Mouse (Mus musculus) lung, embryonic 15.5 days (tissue): ENCODE measurements around the gene Gapt. TPM values are rescaled to one million over a fixed set of nuclear protein-coding genes. Genes with fewer than 3 reads are reported as not detected.

ENCODE experiments used
- ATAC-seq: fragments of 200-750 bp; cut with Nextera tagmentation; 2 replicates; pipeline ENCODE4 v1.8.0; 2017; ENCODE audit warnings: moderate number of reproducible peaks, borderline replicate concordance; ENCODE audit not compliant: low FRiP score, low TSS enrichment; ENCODE audit errors: extremely low read depth
- H3K27ac ChIP-seq: fragments of 300-500 bp; sonication (generic); 2 replicates; pipeline ENCODE4 v1.5.1; 2015; ENCODE audit warnings: moderate library complexity, mild to moderate bottlenecking, inconsistent platforms
- H3K27me3 ChIP-seq: fragments of 300-500 bp; sonication (generic); 2 replicates; pipeline ENCODE4 v1.6.1; 2015; ENCODE audit warnings: inconsistent platforms
- H3K36me3 ChIP-seq: fragments of 300-500 bp; sonication (generic); 2 replicates; pipeline ENCODE4 v1.6.1; 2015; ENCODE audit warnings: inconsistent platforms
- H3K4me1 ChIP-seq: fragments of 300-500 bp; sonication (generic); 2 replicates; pipeline ENCODE4 v1.6.1; 2015; ENCODE audit warnings: inconsistent platforms
- H3K4me2 ChIP-seq: fragments of 300-500 bp; sonication (generic); 2 replicates; pipeline ENCODE4 v1.6.1; 2015; ENCODE audit warnings: inconsistent platforms, mild to moderate bottlenecking, moderate library complexity
- H3K4me3 ChIP-seq: fragments of 300-500 bp; sonication (generic); 2 replicates; pipeline ENCODE4 v1.5.1; 2015; ENCODE audit warnings: mild to moderate bottlenecking, inconsistent platforms
- H3K9ac ChIP-seq: fragments of 300-500 bp; sonication (generic); 2 replicates; pipeline ENCODE4 v1.6.1; 2015; ENCODE audit warnings: inconsistent platforms
- H3K9me3 ChIP-seq: fragments of 300-500 bp; sonication (generic); 2 replicates; pipeline ENCODE4 v1.6.1; 2016; ENCODE audit warnings: inconsistent platforms
- WGBS: fragments of 180-500 bp; shearing (Covaris S2); methylation state at CpG from one replicate; pipeline ENCODE4 v1.1.7; 2015; 5-methylcytosine and 5-hydroxymethylcytosine counted together
- polyA plus RNA-seq: library from polyadenylated mRNA; unstranded; fragments of >200 nt; fragmentation: Nextera tagmentation; extraction: Ambion mirVana; gene quantifications from 2 replicates; pipeline ENCODE4 v1.2.1, GENCODE M21; 2015

The Gapt gene
- polyA plus RNA-seq, 1 experiment from 2014 or later = 0.56 TPM

DNA sequence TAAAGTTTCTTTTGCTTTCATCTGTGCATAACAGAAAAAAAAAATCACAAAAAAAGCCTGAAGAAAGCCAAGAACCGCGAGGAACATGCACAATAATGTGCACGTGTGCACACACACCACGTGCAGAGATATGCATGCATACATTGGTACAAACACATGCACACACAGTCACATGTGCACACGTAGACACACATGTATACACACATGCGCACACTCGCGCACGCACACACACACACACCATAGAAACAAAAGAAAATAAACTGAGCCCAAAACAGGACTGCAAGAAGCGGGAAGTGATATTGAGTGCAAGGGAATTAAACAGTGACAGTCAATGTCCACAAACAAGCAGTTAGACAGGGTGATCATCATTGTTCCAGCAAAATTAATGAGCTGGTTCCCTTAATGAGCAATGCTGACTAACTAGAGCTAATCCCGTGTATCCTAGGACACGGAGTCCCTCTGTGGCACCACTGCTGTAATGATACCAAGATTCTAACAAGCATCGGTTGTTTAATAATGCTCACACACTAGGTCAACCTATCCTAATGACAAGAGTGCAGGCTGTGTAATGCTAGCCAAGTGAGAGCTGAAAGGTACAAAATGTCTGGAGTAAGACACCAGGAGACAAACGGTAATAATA, 23.9 kb downstream of the Gapt start:
- no peaks in the 10 kb centered on the region for H3K36me3 ChIP-seq
- H3K9me3 ChIP-seq = no peaks in the 10 kb centered on the region
- 83% methylated on average over 14 of the region's 14 CpGs for WGBS
- no peak overlapping the region for H3K4me2 ChIP-seq
- H3K4me1 ChIP-seq = no peaks in the 10 kb centered on the region
- H3K27me3 ChIP-seq = no peaks in the 10 kb centered on the region
- H3K9ac ChIP-seq = no peak overlapping the region
- ATAC-seq = no peak
- no peak overlapping the region for H3K27ac ChIP-seq
- no peak overlapping the region for H3K4me3 ChIP-seq

- 28% methylated on average over 4 of the region's 4 CpGs for WGBS
- Histone ChIP-seq H3K27ac (no peak overlapping the region), H3K9ac (no peak overlapping the region), H3K4me2 (no peak overlapping the region), H3K36me3 (no peaks in the 10 kb centered on the region), H3K27me3 (no peaks in the 10 kb centered on the region), H3K4me1 (no peaks in the 10 kb centered on the region), H3K4me3 (no peak overlapping the region), H3K9me3 (no peaks in the 10 kb centered on the region)
- ATAC-seq = no peak
These were observed 38.3 kb downstream of the Gapt start for GRCm38 (mm10) chr13:110318746-110319145.

DNA sequence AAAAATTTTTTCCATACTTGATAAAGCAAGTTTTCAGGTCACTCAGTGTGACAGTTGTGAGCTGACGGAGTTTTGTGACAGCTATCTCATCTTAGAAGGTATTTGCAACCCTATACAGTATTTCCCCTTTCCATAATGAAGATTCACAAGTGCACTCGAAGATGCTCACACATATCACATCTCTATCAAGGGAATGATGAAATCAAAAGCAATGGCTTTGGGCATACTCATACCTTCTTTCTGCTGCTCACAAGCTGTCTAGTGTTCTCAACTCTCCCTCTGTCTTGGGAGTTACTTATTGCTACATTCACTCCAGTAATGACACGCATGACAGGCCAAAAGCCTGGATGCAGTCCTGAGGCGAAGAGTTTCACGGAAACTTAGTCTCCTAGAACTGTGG, 49.8 kb downstream of the Gapt start:
- ATAC-seq = no peak
- Histone ChIP-seq H3K27me3 (no peaks in the 10 kb centered on the region), H3K27ac (no peak overlapping the region), H3K4me2 (no peak overlapping the region), H3K4me1 (no peaks in the 10 kb centered on the region), H3K36me3 (no peaks in the 10 kb centered on the region), H3K4me3 (no peak overlapping the region), H3K9me3 (no peaks in the 10 kb centered on the region), H3K9ac (no peak overlapping the region)
- 75% methylated on average over 5 of the region's 5 CpGs for WGBS

Other genes with a start within 250 kb of the Gapt start
- gene Rab3c, start 76.2 kb downstream of the Gapt start, polyA plus RNA-seq = 2.4 and 2.5 TPM in 2 replicates
- gene Plk2, start 37.8 kb upstream of the Gapt start, polyA plus RNA-seq = 257 and 260 TPM in 2 replicates